Mouse (Mus musculus): Measurements from ENCODE around the gene Nmt1. TPM values are rescaled to one million over a fixed set of nuclear protein-coding genes. Genes with fewer than 3 reads are reported as not detected.

The Nmt1 gene
- polyA plus RNA-seq, 1 experiment from 2014 or later: 49.6 TPM

DNA sequence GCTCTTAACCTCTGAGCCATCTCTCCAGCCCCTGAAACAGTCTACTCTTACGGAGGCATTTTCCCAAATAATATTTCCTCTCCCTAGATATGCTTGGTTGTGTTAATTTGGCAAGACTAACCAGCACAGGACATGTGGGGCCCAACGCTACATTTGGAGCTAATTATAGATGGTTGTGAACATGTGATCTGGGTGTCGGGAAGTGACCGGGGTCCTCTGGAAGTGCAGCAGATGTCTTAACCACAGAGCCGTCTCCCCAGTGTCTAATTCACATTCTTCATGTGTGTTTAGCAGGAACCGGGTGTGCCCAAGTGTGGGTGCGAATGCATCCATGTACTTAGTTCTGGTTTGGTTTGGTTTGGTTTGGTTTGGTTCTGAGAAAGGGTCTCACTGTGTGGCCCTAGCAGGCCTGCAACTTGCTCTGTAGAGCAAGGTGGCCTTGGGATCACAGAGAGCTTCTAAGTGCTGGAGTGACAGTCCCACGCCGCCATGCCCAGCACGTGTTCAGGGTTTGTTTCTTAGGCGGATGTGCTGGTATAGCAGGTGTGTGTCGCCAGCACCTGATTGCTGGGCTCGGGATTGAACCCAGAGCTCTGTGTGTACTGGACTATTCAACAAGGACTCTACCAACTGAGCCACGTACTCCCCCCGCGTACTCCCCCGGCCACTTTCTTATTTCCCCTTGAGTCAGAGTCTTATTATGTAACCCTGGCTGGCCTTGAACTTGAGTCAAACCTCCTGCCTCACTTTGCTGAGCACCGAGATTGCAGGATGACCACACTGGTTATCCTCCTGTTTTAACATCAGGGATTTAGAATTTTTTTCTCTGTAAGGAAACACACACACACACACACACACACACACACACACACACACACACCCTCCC lies 25.4 kb downstream of the Nmt1 start:
- Histone ChIP-seq H3K27me3 (no peaks in the 10 kb centered on the region), H3K4me1 (no peaks in the 10 kb centered on the region), H3K9me3 (no peaks in the 10 kb centered on the region), H3K36me3 (peaks cover 80% of the 10 kb centered on the region), H3K4me2 (replicated peaks) (no peak overlapping the region), H3K27ac (no peak overlapping the region), H3K4me3 (no peak overlapping the region), H3K9ac (no peak overlapping the region)
- 86% methylated on average over 18 of the region's 18 CpGs for WGBS
- ATAC-seq (ENCODE audit: low FRiP score, low read depth): no peak

DNA sequence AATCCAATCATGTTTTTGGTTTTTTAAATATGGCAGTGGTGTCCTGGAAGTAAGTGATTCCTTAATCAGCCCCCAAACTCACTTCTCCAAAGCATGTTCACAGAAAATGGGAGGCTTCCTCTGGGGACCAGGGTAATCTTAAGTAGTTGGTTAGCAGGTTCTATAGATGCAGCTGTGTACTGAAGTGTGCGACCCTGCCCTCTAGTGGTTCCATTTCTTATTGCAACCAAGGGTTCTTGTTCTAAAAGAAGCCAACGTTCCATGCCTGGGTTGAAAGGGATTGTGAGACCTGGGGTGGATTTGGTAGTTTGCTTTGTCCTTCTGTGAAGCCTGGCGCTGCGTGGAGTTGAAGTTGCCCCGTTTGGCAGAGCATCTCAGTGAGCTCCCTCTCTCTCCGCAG lies 26.8 kb downstream of the Nmt1 start:
- Histone ChIP-seq H3K4me3 (no peak overlapping the region), H3K36me3 (peaks cover 91% of the 10 kb centered on the region), H3K9ac (no peak overlapping the region), H3K4me1 (no peaks in the 10 kb centered on the region), H3K4me2 (replicated peaks) (no peak overlapping the region), H3K9me3 (no peaks in the 10 kb centered on the region), H3K27me3 (no peaks in the 10 kb centered on the region), H3K27ac (no peak overlapping the region)
- no peak for ATAC-seq (ENCODE audit: low FRiP score, low read depth)
- 53% methylated on average over 6 of the region's 6 CpGs for WGBS

DNA sequence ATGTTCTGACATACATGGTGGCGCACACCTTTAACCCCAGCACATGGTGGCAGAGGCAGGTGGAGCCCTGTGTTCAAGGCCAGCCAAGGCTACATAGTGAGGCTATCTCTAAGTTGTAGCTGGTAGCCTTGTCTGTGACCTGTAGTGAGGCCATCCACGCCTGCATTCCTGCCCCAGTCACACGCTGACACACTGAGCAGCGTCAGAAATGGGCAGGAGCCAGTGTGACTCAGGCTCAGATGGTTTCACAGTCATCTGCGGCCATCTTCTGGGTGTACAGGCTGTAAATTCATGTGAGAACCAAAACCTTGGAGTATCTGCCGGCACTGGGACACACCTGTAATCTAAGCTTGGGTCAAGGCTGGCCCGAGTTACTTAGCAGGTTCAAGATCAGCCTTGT lies 28.6 kb downstream of the Nmt1 start:
- peaks cover 92% of the 10 kb centered on the region for H3K36me3 ChIP-seq
- no peak overlapping the region for H3K9ac ChIP-seq
- 94% methylated on average over 7 of the region's 7 CpGs for WGBS
- no peak overlapping the region for H3K4me2 ChIP-seq (replicated peaks)
- H3K27ac ChIP-seq: no peak overlapping the region
- no peaks in the 10 kb centered on the region for H3K27me3 ChIP-seq
- H3K9me3 ChIP-seq: no peaks in the 10 kb centered on the region
- no peak for ATAC-seq (ENCODE audit: low FRiP score, low read depth)
- H3K4me3 ChIP-seq: no peak overlapping the region
- no peaks in the 10 kb centered on the region for H3K4me1 ChIP-seq

DNA sequence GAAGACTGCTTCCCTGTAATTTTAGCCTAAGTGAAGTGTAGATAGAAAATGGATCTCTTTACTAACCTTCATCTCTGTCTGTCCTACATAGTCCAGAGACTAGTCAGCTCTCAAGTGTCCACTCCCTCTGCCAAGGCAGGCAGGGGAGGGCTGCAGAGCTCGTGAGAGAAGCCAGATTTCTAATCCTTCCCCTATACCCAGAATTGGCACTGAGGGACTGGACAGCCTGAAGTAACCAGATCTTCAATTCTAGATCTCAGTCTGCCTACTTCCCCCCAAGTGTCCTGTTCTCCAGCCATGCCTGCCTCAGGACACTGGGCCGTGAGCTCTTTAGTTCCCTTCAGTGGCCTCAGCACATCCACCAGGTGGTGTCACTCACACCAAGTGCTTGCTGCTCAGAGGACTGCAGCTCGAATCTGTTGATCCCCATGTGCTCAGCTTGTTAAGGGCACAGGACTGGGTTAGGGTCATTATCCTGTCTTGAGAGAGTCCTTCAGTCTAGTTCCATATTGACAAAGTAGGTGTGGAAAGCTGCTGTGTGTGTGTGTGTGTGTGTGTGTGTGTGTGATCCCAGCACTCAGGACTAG lies 30.6 kb downstream of the Nmt1 start:
- H3K36me3 ChIP-seq: peaks cover 88% of the 10 kb centered on the region
- no peak overlapping the region for H3K27ac ChIP-seq
- no peaks in the 10 kb centered on the region for H3K27me3 ChIP-seq
- no peak overlapping the region for H3K9ac ChIP-seq
- no peak overlapping the region for H3K4me2 ChIP-seq (replicated peaks)
- H3K9me3 ChIP-seq: no peaks in the 10 kb centered on the region
- no peaks in the 10 kb centered on the region for H3K4me1 ChIP-seq
- H3K4me3 ChIP-seq: no peak overlapping the region
- no peak for ATAC-seq (ENCODE audit: low FRiP score, low read depth)
- 71% methylated on average over 3 of the region's 3 CpGs for WGBS

DNA sequence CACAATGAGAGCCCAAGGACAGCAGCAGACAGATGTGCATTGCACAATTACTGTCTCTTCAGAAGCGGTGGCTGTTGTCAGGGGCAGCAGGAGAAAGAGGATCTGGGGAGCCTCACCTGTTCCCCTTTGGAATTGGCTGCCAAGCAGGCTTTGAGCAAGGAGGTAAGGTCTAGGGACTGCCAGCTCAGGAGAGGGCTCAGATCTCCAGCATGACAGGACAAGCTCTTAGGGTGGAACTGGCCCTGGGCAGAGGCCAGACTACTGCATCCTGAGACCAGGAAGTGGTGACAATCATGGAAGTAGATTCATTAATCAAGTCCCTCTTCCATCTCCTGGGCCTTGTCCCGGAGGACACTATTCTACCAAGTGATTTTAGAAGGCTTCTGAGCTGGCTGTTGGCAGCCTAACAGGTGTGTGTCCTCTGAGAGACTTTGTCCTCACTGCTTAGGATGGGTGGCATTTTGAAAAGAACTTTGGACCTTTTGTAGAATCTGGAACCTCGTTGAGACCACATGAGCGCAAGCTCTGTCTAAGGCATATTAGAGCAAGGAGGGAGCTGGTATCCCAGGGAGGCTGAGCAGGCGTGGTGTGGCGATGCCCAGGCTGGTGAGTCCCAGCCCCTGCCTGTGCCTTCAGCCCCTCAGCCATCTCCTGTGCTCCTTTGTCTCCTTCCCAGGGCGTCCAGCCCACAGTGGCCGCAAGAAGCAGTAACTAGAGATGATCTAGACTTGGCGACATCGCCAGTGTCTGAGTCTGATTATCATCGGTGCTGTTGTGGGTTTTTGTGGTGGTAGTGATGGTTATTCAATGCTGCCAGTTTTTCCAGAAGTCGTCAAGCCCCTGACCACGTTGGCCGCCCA lies 38.4 kb downstream of the Nmt1 start:
- H3K27ac ChIP-seq: no peak overlapping the region; the same call in 1 of the 2 replicates
- H3K36me3 ChIP-seq: peaks cover 94% of the 10 kb centered on the region

DNA sequence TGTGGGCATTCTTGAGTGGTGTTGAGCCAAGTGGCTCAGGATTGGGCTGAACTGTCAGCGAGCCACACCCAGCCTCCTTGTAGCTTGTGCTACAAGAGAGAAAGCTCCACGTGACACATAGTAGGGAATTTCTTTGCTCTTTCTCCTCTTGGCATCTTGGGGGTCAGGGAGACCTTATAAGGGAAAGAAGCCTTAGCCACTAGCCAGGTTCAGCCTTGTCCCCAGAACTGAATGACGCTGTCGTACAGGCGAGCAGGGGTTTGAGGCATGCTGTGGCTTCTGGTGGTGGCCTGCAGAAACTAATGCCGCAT lies 39.0 kb downstream of the Nmt1 start:
- Histone ChIP-seq H3K27ac (0 out of 2 replicates have a peak overlapping the region, but pooled peaks have one; percentile 16), H3K9ac (no peak overlapping the region)
- ATAC-seq (ENCODE audit: low FRiP score, low read depth): no peak

More for the DNA sequence above, 38.4 kb downstream of the Nmt1 start:
- Histone ChIP-seq H3K27me3 (no peaks in the 10 kb centered on the region), H3K4me1 (no peaks in the 10 kb centered on the region), H3K4me2 (replicated peaks) (no peak overlapping the region), H3K9ac (no peak overlapping the region), H3K4me3 (no peak overlapping the region), H3K9me3 (no peaks in the 10 kb centered on the region)
- no peak for ATAC-seq (ENCODE audit: low FRiP score, low read depth)
- WGBS: 93% methylated on average over 14 of the region's 14 CpGs

DNA sequence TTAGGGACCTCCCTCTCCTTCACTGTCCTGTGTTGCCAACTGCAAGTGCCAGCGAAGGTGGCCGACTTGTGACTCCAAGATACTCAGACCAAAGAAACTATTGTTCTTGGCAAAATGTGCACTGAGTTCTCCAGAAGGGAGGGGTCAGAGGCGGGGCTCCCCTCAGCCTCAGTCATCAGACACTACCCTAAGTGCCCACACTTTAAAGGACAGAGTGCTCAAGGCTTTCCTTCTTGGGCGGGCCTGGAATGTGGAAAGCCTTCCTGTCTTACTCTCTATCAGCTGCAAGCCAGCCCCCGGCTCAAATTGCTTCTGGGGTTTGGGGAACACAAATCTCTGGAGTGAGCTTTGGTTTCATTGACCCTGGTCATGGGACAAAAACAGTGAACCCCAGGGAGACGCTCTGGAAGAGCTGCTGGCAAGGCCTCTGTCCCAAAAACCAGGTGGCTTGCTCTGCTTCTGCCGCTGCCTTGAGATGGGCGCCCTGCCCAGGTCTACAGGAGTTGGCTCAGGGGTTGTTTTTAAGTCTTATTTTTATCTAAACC lies 39.5 kb downstream of the Nmt1 start:
- Histone ChIP-seq H3K9ac (no peak overlapping the region), H3K4me2 (replicated peaks) (no peak overlapping the region), H3K27ac (0 out of 2 replicates have a peak overlapping the region, but pooled peaks have one; percentile 16), H3K9me3 (no peaks in the 10 kb centered on the region), H3K36me3 (peaks cover 88% of the 10 kb centered on the region), H3K27me3 (no peaks in the 10 kb centered on the region), H3K4me1 (no peaks in the 10 kb centered on the region), H3K4me3 (no peak overlapping the region)
- 81% methylated on average over 8 of the region's 8 CpGs for WGBS
- no peak for ATAC-seq (ENCODE audit: low FRiP score, low read depth)

More for the DNA sequence above, 39.0 kb downstream of the Nmt1 start:
- no peaks in the 10 kb centered on the region for H3K9me3 ChIP-seq
- WGBS: 93% methylated on average over 6 of the region's 6 CpGs
- H3K36me3 ChIP-seq: peaks cover 92% of the 10 kb centered on the region
- H3K4me2 ChIP-seq (replicated peaks): no peak overlapping the region
- no peaks in the 10 kb centered on the region for H3K4me1 ChIP-seq
- no peak overlapping the region for H3K4me3 ChIP-seq
- H3K27me3 ChIP-seq: no peaks in the 10 kb centered on the region

DNA sequence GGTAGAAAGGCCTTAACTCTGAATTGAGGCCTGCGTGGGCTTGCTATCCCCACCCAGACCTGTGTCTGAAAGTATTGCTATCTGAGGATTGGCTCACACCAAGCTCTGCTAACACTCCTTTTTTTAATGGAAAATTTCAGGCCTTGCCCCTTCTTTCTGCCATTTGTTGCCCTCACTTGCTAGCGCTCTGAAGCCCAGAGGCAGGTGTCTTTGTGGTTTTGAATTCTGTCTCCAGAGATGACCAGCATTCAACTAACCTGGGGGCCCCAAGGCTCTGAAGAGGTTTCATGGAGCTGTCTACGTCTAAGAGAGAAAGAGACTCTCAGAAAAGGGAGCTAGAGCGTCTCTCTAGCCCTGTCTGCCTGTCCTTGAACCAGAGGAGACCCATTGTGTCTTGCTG lies 40.3 kb downstream of the Nmt1 start:
- Histone ChIP-seq H3K4me1 (no peaks in the 10 kb centered on the region), H3K27ac (no peak overlapping the region)

DNA sequence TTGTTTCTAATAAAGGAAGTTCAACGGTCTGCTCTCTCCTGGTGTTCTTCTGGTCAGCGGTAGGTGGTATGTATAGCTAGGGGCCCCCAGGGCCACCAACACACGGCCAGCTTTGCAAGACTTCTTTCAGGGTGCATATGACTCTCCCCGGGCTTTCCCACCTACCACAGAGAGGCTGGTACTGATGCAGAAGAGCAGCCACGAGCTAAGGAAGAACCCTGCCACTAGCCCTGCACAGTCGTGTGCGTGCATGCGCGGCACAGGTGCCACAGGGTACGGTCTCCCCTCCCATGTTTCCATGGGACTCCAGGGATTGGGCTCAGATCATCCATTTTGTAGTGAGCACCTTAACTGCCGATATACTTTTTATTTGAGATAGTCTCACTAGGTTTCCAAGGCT lies 40.9 kb downstream of the Nmt1 start:
- Histone ChIP-seq H3K9ac (no peak overlapping the region), H3K27ac (no peak overlapping the region), H3K4me3 (no peak overlapping the region), H3K4me1 (no peaks in the 10 kb centered on the region), H3K36me3 (peaks cover 77% of the 10 kb centered on the region), H3K27me3 (no peaks in the 10 kb centered on the region), H3K9me3 (no peaks in the 10 kb centered on the region), H3K4me2 (replicated peaks) (no peak overlapping the region)
- ATAC-seq (ENCODE audit: low FRiP score, low read depth): no peak
- 93% methylated on average over 11 of the region's 11 CpGs for WGBS

More for the DNA sequence above, 40.3 kb downstream of the Nmt1 start:
- ATAC-seq (ENCODE audit: low FRiP score, low read depth): no peak
- Histone ChIP-seq H3K9me3 (no peaks in the 10 kb centered on the region), H3K36me3 (peaks cover 83% of the 10 kb centered on the region), H3K4me2 (replicated peaks) (no peak overlapping the region), H3K27me3 (no peaks in the 10 kb centered on the region), H3K9ac (no peak overlapping the region), H3K4me3 (no peak overlapping the region)
- WGBS: 91% methylated on average over 4 of the region's 4 CpGs

DNA sequence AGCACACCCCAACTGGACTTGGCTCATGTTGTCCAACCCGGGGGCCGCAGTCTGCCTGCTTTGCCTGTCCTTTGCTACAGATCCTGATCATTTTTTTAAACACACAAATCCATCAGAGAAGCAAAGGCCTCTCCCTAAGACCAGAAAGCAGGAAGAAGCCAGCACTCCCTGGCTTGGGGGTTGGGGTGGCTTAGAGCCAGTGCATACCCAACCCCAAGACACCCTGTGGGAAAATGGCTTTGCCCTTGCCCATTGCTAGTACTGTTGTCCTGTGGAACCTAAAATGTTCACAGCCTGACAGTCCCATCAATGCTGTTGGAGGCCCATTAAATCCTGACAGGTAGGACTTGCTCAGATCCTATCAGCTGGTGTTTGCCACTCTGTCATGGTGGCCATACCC lies 41.7 kb downstream of the Nmt1 start:
- no peaks in the 10 kb centered on the region for H3K27me3 ChIP-seq
- WGBS: 100% methylated on average over 2 of the region's 2 CpGs
- no peak overlapping the region for H3K27ac ChIP-seq
- peaks cover 69% of the 10 kb centered on the region for H3K36me3 ChIP-seq
- no peak for ATAC-seq (ENCODE audit: low FRiP score, low read depth)
- no peak overlapping the region for H3K4me2 ChIP-seq (replicated peaks)
- H3K9ac ChIP-seq: no peak overlapping the region
- no peaks in the 10 kb centered on the region for H3K9me3 ChIP-seq
- peaks cover 1% of the 10 kb centered on the region; the same call in 1 of the 2 replicates for H3K4me1 ChIP-seq
- no peak overlapping the region for H3K4me3 ChIP-seq

DNA sequence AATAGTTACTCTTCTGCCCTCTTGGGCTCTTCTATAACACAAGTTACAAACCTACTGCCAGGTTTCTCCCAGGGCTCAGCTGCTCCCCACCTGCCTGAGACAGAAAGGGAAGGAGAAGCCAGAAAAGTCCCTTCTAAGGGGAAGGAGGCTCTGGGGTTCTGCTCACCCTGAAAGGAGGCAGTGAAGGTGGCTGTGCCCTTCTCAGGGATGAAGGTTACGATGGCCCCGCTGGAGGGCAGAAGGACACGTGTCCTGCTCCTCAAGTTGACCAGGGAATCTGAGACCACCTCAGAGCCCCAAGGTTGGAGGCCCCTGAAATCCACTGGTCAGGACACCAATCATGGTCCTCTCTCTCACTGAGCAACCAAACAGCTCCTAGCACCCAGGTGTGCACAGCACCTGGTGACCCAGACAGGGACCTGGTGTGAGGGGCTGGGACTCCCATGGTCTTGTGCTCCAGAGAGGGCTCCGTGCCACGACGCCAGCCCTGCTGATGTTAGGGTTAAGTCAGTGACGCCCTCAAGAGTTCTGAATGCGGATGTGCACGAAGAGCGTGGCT lies 42.4 kb downstream of the Nmt1 start:
- no peak overlapping the region for H3K9ac ChIP-seq
- no peak overlapping the region for H3K4me3 ChIP-seq
- no peak overlapping the region for H3K4me2 ChIP-seq (replicated peaks)
- ATAC-seq (ENCODE audit: low FRiP score, low read depth): no peak
- H3K27ac ChIP-seq: no peak overlapping the region
- whole genome bisulfite sequencing: 94% methylated on average over 10 of the region's 10 CpGs
- H3K9me3 ChIP-seq: no peaks in the 10 kb centered on the region
- H3K36me3 ChIP-seq: peaks cover 63% of the 10 kb centered on the region
- no peaks in the 10 kb centered on the region for H3K27me3 ChIP-seq
- H3K4me1 ChIP-seq: peaks cover 4% of the 10 kb centered on the region; the same call in 1 of the 2 replicates

Measured in limb, embryonic 13.5 days (tissue).